Mouse (Mus musculus): ENCODE measurements around the gene D130052B06Rik.

DNA sequence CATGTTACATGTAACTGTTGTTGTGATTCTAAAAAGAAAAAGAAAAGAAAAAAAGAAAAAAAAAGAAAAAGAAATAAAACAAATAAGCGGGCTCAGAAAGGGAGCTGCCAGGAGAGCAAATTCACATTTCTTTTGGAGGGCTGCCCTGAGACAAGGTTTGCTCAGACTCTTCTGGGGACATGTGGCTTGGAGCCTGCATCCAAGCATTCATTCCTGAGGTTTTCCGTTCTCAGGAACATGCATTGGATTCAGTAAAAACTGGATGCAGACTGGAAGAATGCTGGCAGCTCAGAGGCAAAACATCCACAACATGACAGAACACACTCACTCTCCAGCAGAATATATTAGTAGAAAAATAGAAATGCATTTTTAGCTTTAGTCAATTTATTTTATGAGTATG lies 35.2 kb upstream of the D130052B06Rik start:
- no peak for TF ChIP-seq EP300 (IDR thresholded peaks at IDR 0.05)
- no peak for TF ChIP-seq CTCF (IDR thresholded peaks at IDR 0.05)

Data from lung, postnatal 0 days (tissue).